Mouse (Mus musculus) embryonic facial prominence, embryonic 12.5 days (tissue): ENCODE data around the gene Ddi2. TPM values are rescaled to one million over a fixed set of nuclear protein-coding genes. Genes with fewer than 3 reads are reported as not detected.

Experiments used
- ATAC-seq: fragments of 200-750 bp; cut with Nextera tagmentation; 2 replicates; pipeline ENCODE4 v1.8.0; 2017; ENCODE audit not compliant: insufficient number of reproducible peaks, insufficient read depth, low FRiP score, low TSS enrichment
- H3K27ac ChIP-seq: fragments of 300-500 bp; sonication (generic); 2 replicates; pipeline ENCODE4 v1.5.1; 2016; ENCODE audit warnings: mild to moderate bottlenecking
- H3K27me3 ChIP-seq: fragments of 300-500 bp; sonication (generic); 2 replicates; pipeline ENCODE4 v1.6.1; 2016; ENCODE audit warnings: mild to moderate bottlenecking, moderate library complexity
- H3K36me3 ChIP-seq: fragments of 300-500 bp; sonication (generic); 2 replicates; pipeline ENCODE4 v1.6.1; 2016; ENCODE audit warnings: mild to moderate bottlenecking
- H3K4me1 ChIP-seq: fragments of 300-500 bp; sonication (generic); 2 replicates; pipeline ENCODE4 v1.6.1; 2016
- H3K4me2 ChIP-seq: fragments of 300-500 bp; sonication (generic); replicated peaks from 2 replicates; pipeline ENCODE4 v1.6.1; 2016; ENCODE audit warnings: mild to moderate bottlenecking, moderate library complexity
- H3K4me3 ChIP-seq: fragments of 300-500 bp; sonication (generic); 2 replicates; pipeline ENCODE4 v1.5.1; 2016; ENCODE audit warnings: mild to moderate bottlenecking
- H3K9ac ChIP-seq: fragments of 300-500 bp; sonication (generic); 2 replicates; pipeline ENCODE4 v1.6.1; 2016; ENCODE audit warnings: mild to moderate bottlenecking, moderate library complexity
- H3K9me3 ChIP-seq: fragments of 300-500 bp; sonication (generic); 2 replicates; pipeline ENCODE4 v1.6.1; 2016; ENCODE audit warnings: mild to moderate bottlenecking, moderate library complexity
- WGBS: fragments of 180-500 bp; shearing (Covaris S2); methylation state at CpG from one replicate; pipeline ENCODE4 v1.1.7; 2016; 5-methylcytosine and 5-hydroxymethylcytosine counted together
- polyA plus RNA-seq: library from polyadenylated mRNA; unstranded; fragments of >200 nt; fragmentation: Nextera tagmentation; extraction: Ambion mirVana; gene quantifications from 2 replicates; pipeline ENCODE4 v1.2.1, GENCODE M21; 2016

Ddi2 gene
- polyA plus RNA-seq, 1 experiment from 2014 or later, result 29.5 TPM

DNA sequence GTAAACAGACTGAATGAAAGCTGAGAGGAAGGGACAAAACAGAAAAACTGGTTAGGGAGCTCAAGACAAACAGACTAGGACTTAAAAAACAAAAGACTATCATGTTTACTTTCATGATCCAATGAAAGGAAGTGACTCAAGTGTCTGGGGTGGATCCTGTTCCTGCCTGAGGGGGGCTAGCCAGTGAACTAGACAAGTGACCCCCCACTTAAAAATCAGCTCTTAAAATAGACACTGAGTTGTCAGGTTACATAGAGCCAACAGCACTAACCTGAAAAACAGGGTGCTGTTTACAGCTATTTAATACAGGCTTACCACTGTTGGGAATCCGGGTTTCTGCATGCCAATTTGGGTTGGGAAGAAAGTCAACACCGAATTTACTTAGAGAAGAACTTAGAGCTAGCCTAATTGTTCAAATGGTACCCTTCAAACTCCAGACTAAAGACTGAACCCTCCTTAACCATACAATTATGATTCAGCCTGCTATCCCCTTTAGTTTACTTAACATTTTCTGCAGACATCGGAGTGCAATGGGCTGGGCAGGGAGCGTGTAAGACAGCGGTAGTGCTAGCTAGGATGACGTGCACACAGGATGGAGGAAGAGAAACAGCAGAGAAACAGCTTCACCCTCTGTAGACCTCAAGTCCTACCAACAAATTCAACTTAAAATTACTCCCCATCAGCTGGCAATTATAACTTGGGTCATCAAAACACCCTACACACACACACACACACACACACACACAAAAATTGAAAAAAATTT is 2.3 kb downstream of the Ddi2 start:
- peak overlapping the region; percentile 24; the same call in 1 of the 2 replicates for H3K27ac ChIP-seq
- H3K27me3 ChIP-seq, result no peaks in the 10 kb centered on the region
- 0 out of 2 replicates have a peak overlapping the region, but pooled peaks have one; percentile 100 for H3K4me3 ChIP-seq
- H3K9me3 ChIP-seq, result no peaks in the 10 kb centered on the region
- peaks cover 6% of the 10 kb centered on the region for H3K36me3 ChIP-seq
- WGBS, result 67% methylated on average over 6 of the region's 6 CpGs
- ATAC-seq, result peak; percentile 48; the same call in 1 of the 2 replicates
- H3K4me1 ChIP-seq, result peaks cover 22% of the 10 kb centered on the region
- H3K9ac ChIP-seq, result no peak overlapping the region
- H3K4me2 ChIP-seq, result peak overlapping the region; percentile 85

DNA sequence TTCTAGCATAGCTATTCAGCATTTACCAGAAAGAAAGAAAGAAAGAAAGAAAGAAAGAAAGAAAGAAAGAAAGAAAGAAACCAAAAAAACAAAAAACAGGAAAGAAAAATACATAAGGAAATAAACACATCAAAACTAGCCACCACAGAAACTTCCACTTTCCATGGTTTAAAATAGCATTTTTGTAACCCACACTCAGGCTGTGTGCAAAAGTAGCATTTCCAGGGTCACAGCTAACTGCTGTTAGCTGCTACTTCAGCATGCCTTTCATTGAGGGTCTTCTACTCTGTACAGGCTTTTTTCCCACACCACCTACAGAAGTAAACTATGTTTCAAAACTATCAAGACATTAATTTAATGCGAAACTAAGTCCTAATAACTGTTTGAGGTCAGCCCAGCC is 3.9 kb downstream of the Ddi2 start:
- Histone ChIP-seq H3K36me3 (peaks cover 6% of the 10 kb centered on the region), H3K4me2 (no peak overlapping the region), H3K27ac (no peak overlapping the region), H3K9me3 (no peaks in the 10 kb centered on the region), H3K9ac (no peak overlapping the region), H3K27me3 (no peaks in the 10 kb centered on the region), H3K4me3 (no peak overlapping the region), H3K4me1 (peaks cover 28% of the 10 kb centered on the region)
- no peak for ATAC-seq
- 84% methylated on average over 1 of the region's 1 CpGs for whole genome bisulfite sequencing

DNA sequence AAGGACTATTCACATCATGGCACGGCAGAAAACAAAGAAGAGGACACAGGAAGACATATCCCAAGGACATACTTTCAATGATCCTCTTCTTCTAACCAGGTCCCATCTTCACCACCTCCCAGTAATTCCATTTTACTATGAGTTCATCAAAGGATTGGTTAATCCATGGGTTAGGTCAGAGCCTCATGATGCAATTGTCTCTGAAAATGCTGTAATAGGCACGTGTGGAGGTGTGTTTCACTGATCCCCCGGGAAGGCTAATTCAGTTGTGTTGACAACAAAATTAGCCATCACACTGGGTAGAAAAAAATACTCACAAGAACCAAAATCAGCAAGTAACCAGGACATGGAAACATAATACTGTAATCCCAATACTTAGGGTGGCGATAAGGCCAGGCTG is 5.6 kb downstream of the Ddi2 start:
- peaks cover 15% of the 10 kb centered on the region for H3K36me3 ChIP-seq
- no peak overlapping the region for H3K4me2 ChIP-seq
- H3K9me3 ChIP-seq, result no peaks in the 10 kb centered on the region
- 74% methylated on average over 4 of the region's 4 CpGs for WGBS
- H3K9ac ChIP-seq, result no peak overlapping the region
- H3K27ac ChIP-seq, result no peak overlapping the region
- no peak for ATAC-seq
- peaks cover 22% of the 10 kb centered on the region for H3K4me1 ChIP-seq
- no peaks in the 10 kb centered on the region for H3K27me3 ChIP-seq
- H3K4me3 ChIP-seq, result no peak overlapping the region

DNA sequence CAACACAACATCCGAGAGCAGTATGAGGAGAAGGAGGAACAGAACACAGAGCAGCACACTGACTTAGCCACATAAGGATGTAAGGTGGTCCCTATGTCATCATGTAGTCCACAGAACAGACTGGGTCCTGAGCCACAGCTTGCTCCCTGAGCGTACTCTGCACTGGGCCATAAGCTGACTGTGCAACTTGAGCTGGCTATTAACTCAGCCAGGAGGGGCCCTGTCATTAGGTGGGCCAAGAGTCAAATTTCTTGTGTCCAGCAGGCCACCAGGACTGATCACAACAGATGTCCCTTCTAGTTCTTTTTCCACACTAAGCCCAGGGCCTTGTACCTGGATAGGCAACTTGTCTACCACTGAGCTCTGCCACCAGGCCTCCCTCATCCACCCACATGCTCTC is 8.2 kb downstream of the Ddi2 start:
- 0 out of 2 replicates have a peak overlapping the region, but pooled peaks have one; percentile 36 for H3K27ac ChIP-seq
- H3K4me1 ChIP-seq, result peaks cover 6% of the 10 kb centered on the region
- no peaks in the 10 kb centered on the region for H3K27me3 ChIP-seq
- H3K4me3 ChIP-seq, result no peak overlapping the region
- ATAC-seq, result 0 out of 2 replicates have a peak, but pooled peaks have one; percentile 52
- H3K36me3 ChIP-seq, result peaks cover 33% of the 10 kb centered on the region
- no peak overlapping the region; the same call in 1 of the 2 replicates for H3K9ac ChIP-seq
- H3K4me2 ChIP-seq, result no peak overlapping the region
- WGBS, result 46% methylated on average over 2 of the region's 2 CpGs
- H3K9me3 ChIP-seq, result no peaks in the 10 kb centered on the region

DNA sequence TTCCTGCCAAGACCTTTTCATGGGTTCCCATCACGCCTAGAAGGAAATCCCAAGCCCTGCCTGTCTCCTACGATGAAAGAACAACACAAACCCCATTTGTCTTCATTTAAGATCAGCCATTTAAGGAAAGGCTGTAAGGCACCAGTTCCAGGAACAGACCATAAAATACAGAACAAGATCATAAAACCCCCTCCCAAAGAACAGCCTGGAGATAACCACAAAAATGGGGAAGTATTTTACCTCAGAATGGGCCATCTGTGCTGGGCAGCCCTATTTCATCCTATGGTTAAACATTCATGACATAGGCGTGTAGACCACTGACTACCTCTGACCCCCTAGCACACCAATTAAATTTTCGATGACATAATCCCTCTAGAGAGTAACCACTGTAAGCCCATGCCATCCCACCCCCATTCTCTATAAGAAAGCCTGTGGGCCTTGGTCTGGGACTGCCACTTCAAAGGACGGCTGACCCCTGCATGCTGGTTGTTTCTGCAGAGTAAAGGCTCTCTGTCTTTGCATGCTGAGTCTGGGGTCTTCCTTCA is 9.5 kb downstream of the Ddi2 start:
- no peak overlapping the region for H3K27ac ChIP-seq
- 88% methylated on average over 5 of the region's 5 CpGs for WGBS
- no peaks in the 10 kb centered on the region for H3K9me3 ChIP-seq
- H3K4me3 ChIP-seq, result no peak overlapping the region
- no peak for ATAC-seq
- H3K9ac ChIP-seq, result no peak overlapping the region
- H3K36me3 ChIP-seq, result peaks cover 44% of the 10 kb centered on the region
- H3K27me3 ChIP-seq, result no peaks in the 10 kb centered on the region
- no peak overlapping the region for H3K4me2 ChIP-seq
- peaks cover 6% of the 10 kb centered on the region for H3K4me1 ChIP-seq

DNA sequence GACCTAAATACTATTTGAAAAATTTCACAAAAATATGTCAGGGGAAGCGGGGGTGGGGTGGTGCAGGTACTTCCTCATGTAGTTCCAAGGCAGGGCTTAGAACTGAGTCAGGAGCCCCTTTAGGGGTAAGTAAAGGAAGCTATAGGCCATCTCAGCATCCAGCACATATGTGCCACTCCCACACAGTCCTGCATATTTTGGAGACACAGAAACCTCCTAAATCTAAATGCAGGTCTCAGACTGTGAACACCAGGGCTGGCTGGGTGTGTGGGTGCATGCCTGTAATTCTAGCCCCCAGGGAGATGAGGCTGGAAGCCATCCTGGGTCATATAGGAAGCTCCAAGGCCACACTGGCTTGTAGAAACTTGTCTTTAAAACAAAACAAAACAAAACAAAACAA is 12.0 kb downstream of the Ddi2 start:
- 95% methylated on average over 1 of the region's 1 CpGs for WGBS
- H3K4me3 ChIP-seq, result no peak overlapping the region
- no peak overlapping the region for H3K27ac ChIP-seq
- H3K36me3 ChIP-seq, result peaks cover 67% of the 10 kb centered on the region
- no peak overlapping the region for H3K9ac ChIP-seq
- peaks cover 6% of the 10 kb centered on the region for H3K4me1 ChIP-seq
- no peaks in the 10 kb centered on the region for H3K9me3 ChIP-seq
- no peaks in the 10 kb centered on the region for H3K27me3 ChIP-seq
- H3K4me2 ChIP-seq, result no peak overlapping the region
- no peak for ATAC-seq

DNA sequence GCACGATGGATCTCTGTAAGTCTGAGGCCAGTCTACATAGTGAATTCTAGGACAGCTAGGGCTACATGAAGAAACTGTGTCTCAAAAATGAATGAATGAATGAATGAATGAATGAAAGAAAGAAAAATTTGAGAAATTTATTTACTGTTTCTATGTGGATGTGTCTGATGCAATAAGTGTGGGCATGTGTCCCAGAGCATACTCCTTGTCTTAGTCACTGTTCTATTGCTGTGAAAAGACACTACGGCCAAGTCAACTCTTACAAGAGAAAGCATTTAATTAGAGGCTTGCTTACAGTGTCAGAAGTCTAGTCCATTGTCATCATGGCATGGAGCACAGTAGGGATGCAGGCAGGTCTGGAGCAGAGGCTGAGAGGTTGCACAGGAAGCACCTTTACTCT is 14.2 kb downstream of the Ddi2 start:
- Histone ChIP-seq H3K9ac (no peak overlapping the region), H3K9me3 (no peaks in the 10 kb centered on the region), H3K27ac (no peak overlapping the region), H3K4me1 (no peaks in the 10 kb centered on the region), H3K4me3 (no peak overlapping the region), H3K36me3 (peaks cover 90% of the 10 kb centered on the region), H3K27me3 (no peaks in the 10 kb centered on the region), H3K4me2 (no peak overlapping the region)
- 97% methylated on average over 2 of the region's 2 CpGs for WGBS
- ATAC-seq, result no peak

DNA sequence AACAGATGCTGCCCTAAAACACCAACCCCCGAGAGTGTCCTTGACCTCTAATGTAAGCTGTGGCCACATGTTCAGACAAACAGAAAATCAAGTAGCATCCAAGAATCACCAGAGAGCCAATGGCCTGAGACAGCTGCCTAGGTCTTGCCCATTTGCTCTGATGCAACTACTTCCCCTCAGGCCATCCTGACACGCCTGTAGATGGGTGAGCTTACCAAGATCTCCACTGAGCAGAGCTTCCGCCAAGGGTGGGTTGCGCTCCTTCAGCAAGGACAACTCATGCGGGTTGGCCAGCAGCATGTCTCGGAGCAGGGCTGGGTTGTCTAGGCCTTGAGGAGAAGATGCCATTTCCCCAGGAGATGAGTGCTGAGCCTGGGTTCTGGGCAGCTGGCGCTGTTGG is 15.2 kb downstream of the Ddi2 start:
- H3K27ac ChIP-seq, result no peak overlapping the region
- H3K4me1 ChIP-seq, result no peaks in the 10 kb centered on the region
- WGBS, result 88% methylated on average over 7 of the region's 7 CpGs
- no peaks in the 10 kb centered on the region for H3K9me3 ChIP-seq
- no peak overlapping the region for H3K9ac ChIP-seq
- H3K36me3 ChIP-seq, result peaks cover 93% of the 10 kb centered on the region
- no peak for ATAC-seq
- no peaks in the 10 kb centered on the region for H3K27me3 ChIP-seq
- H3K4me3 ChIP-seq, result no peak overlapping the region
- H3K4me2 ChIP-seq, result no peak overlapping the region

DNA sequence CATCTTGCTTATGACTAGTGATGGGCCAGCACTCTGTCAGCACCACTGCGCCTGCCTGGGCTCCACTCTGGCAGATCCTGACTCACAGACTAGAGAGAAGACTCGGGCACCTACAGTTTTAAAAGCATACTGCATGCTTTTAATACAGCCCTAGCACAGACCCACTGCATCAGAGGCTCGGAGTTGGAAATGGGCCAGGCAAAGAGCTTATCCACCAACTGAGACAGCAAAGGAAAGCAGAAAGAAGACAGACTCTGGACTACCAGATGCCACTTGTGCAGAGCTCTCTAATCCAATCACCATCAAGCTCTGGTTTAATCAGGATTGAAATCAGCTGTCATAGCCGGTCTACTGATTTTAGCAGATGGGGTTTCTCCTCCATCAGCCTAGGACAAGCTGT is 17.9 kb downstream of the Ddi2 start:
- ATAC-seq, result no peak
- H3K27me3 ChIP-seq, result no peaks in the 10 kb centered on the region
- H3K9ac ChIP-seq, result no peak overlapping the region
- H3K9me3 ChIP-seq, result no peaks in the 10 kb centered on the region
- H3K36me3 ChIP-seq, result peaks cover 88% of the 10 kb centered on the region
- H3K4me2 ChIP-seq, result no peak overlapping the region
- no peak overlapping the region for H3K27ac ChIP-seq
- no peak overlapping the region for H3K4me3 ChIP-seq
- H3K4me1 ChIP-seq, result no peaks in the 10 kb centered on the region
- whole genome bisulfite sequencing, result 82% methylated on average over 4 of the region's 4 CpGs

DNA sequence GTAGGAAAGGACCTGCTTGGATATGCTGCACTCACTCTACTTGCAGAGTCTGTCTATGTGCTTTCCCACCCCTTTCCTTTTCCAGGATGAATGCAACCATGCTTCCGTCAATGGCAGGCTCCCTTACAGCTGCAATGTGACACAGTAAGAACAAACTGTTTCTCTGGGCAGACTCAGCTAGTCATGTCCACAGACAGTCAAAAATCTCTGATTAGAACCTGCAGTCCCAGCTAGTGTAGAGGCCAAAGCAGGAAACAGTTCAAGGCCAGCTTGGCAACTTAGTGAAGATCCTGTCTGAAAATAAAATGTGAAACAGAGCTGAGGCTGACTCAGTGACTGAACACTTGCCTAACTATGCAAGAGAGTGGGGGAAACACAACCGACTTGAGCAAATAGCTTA is 18.6 kb downstream of the Ddi2 start:
- Histone ChIP-seq H3K4me2 (no peak overlapping the region), H3K9me3 (no peaks in the 10 kb centered on the region), H3K4me1 (no peaks in the 10 kb centered on the region), H3K4me3 (no peak overlapping the region), H3K27ac (no peak overlapping the region), H3K27me3 (no peaks in the 10 kb centered on the region), H3K36me3 (peaks cover 89% of the 10 kb centered on the region), H3K9ac (no peak overlapping the region)
- 93% methylated on average over 2 of the region's 2 CpGs for WGBS
- ATAC-seq, result no peak

DNA sequence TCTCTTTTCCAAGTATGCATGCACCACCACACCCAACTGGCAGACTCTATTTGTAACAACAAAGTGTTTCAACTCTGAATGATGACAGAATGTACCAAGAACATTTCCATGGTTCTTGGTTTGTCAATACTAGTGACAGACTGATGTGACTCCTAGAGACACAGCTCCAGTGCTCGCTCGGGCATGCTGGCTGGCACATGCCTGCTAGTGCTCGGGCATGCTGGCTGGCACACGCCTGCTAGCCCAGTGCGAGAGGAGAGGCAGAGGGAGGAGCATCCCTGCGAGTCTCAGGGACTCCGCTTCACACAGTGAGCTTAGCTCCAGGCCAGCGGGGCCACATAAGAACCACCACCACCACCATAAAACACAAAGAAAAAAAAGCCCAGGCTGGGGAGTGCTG is 28.5 kb downstream of the Ddi2 start:
- Histone ChIP-seq H3K36me3 (peaks cover 86% of the 10 kb centered on the region), H3K4me3 (no peak overlapping the region), H3K27ac (no peak overlapping the region), H3K9ac (no peak overlapping the region), H3K27me3 (no peaks in the 10 kb centered on the region), H3K4me1 (no peaks in the 10 kb centered on the region), H3K4me2 (no peak overlapping the region), H3K9me3 (no peaks in the 10 kb centered on the region)
- ATAC-seq, result no peak
- 96% methylated on average over 8 of the region's 8 CpGs for WGBS

DNA sequence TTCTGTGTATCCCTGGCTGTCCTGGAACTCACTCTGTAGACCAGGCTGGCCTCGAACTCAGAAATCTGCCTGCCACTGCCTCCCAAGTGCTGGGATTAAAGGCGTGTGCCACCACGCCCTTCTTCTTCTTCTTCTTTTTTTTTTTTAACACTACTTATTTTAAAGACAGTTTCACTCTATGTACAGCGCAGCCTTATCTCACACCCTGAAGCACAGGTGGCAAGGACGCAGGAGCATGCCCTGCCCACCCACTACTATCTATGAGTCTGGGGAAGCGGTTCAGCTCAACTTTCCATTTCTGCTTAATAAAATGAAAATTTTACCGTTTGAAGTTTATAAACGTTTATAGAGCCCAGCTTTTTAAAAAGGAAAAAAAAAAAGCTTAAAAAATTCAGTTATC is 34.7 kb downstream of the Ddi2 start:
- WGBS, result 90% methylated on average over 8 of the region's 8 CpGs
- peaks cover 75% of the 10 kb centered on the region for H3K36me3 ChIP-seq
- no peak for ATAC-seq
- no peak overlapping the region for H3K9ac ChIP-seq
- H3K4me3 ChIP-seq, result no peak overlapping the region
- no peaks in the 10 kb centered on the region for H3K4me1 ChIP-seq
- H3K27ac ChIP-seq, result no peak overlapping the region
- no peaks in the 10 kb centered on the region for H3K9me3 ChIP-seq
- no peak overlapping the region for H3K4me2 ChIP-seq
- no peaks in the 10 kb centered on the region for H3K27me3 ChIP-seq
